Mouse (Mus musculus): Measurements from ENCODE around the gene Erc2. TPM values are rescaled to one million over a fixed set of nuclear protein-coding genes. Genes with fewer than 3 reads are reported as not detected.

Erc2 gene
- polyA plus RNA-seq, 1 experiment from 2014 or later = 110 TPM

- 80% methylated on average over 3 of the region's 3 CpGs for WGBS
- H3K9me3 ChIP-seq = no peaks in the 10 kb centered on the region
- H3K36me3 ChIP-seq (replicated peaks) = no peaks in the 10 kb centered on the region
- no peak overlapping the region for H3K4me3 ChIP-seq
- H3K9ac ChIP-seq = no peak overlapping the region
- ATAC-seq (replicated peaks) = no peak
- H3K4me2 ChIP-seq = no peak overlapping the region
- H3K27ac ChIP-seq = no peak overlapping the region
- no peaks in the 10 kb centered on the region for H3K27me3 ChIP-seq (replicated peaks)
- H3K4me1 ChIP-seq = no peaks in the 10 kb centered on the region
Measured at GRCm38 (mm10) chr14:27669939-27670338, 47.7 kb downstream of the Erc2 start.

GRCm38 (mm10) chr14:27672761-27673160, 50.5 kb downstream of the Erc2 start:
- H3K4me2 ChIP-seq = no peak overlapping the region
- ATAC-seq (replicated peaks) = no peak
- H3K36me3 ChIP-seq (replicated peaks) = no peaks in the 10 kb centered on the region
- 90% methylated on average over 7 of the region's 7 CpGs for WGBS
- no peak overlapping the region for H3K27ac ChIP-seq
- H3K4me3 ChIP-seq = no peak overlapping the region
- H3K27me3 ChIP-seq (replicated peaks) = no peaks in the 10 kb centered on the region
- no peaks in the 10 kb centered on the region for H3K9me3 ChIP-seq
- H3K4me1 ChIP-seq = no peaks in the 10 kb centered on the region
- H3K9ac ChIP-seq = no peak overlapping the region

- Histone ChIP-seq H3K4me2 (no peak overlapping the region), H3K4me1 (no peaks in the 10 kb centered on the region), H3K27ac (no peak overlapping the region), H3K4me3 (no peak overlapping the region), H3K27me3 (replicated peaks) (no peaks in the 10 kb centered on the region), H3K9ac (no peak overlapping the region), H3K9me3 (no peaks in the 10 kb centered on the region), H3K36me3 (replicated peaks) (no peaks in the 10 kb centered on the region)
- ATAC-seq (replicated peaks) = no peak
- WGBS = 63% methylated on average over 4 of the region's 4 CpGs
Measured at GRCm38 (mm10) chr14:27674096-27674495, 51.9 kb downstream of the Erc2 start.

GRCm38 (mm10) chr14:27674561-27674960, 52.3 kb downstream of the Erc2 start:
- no peaks in the 10 kb centered on the region for H3K9me3 ChIP-seq
- no peak overlapping the region for H3K4me3 ChIP-seq
- H3K27me3 ChIP-seq (replicated peaks) = no peaks in the 10 kb centered on the region
- H3K9ac ChIP-seq = no peak overlapping the region
- no peaks in the 10 kb centered on the region for H3K4me1 ChIP-seq
- ATAC-seq (replicated peaks) = no peak
- 88% methylated on average over 10 of the region's 10 CpGs for WGBS
- no peaks in the 10 kb centered on the region for H3K36me3 ChIP-seq (replicated peaks)
- H3K4me2 ChIP-seq = no peak overlapping the region
- H3K27ac ChIP-seq = no peak overlapping the region

GRCm38 (mm10) chr14:27675071-27675470, 52.8 kb downstream of the Erc2 start:
- ATAC-seq (replicated peaks) = no peak
- Histone ChIP-seq H3K4me1 (no peaks in the 10 kb centered on the region), H3K27me3 (replicated peaks) (no peaks in the 10 kb centered on the region), H3K4me3 (no peak overlapping the region), H3K36me3 (replicated peaks) (no peaks in the 10 kb centered on the region), H3K4me2 (no peak overlapping the region), H3K9ac (no peak overlapping the region), H3K9me3 (no peaks in the 10 kb centered on the region), H3K27ac (no peak overlapping the region)
- 92% methylated on average over 6 of the region's 6 CpGs for WGBS

- Histone ChIP-seq H3K36me3 (replicated peaks) (no peaks in the 10 kb centered on the region), H3K4me1 (no peaks in the 10 kb centered on the region), H3K9me3 (no peaks in the 10 kb centered on the region), H3K4me3 (no peak overlapping the region), H3K27me3 (replicated peaks) (no peaks in the 10 kb centered on the region), H3K4me2 (no peak overlapping the region), H3K9ac (no peak overlapping the region), H3K27ac (no peak overlapping the region)
- 76% methylated on average over 3 of the region's 3 CpGs for WGBS
- no peak for ATAC-seq (replicated peaks)
Measured at GRCm38 (mm10) chr14:27682368-27683052, 60.3 kb downstream of the Erc2 start.

- Histone ChIP-seq H3K27me3 (replicated peaks) (no peaks in the 10 kb centered on the region), H3K36me3 (replicated peaks) (no peaks in the 10 kb centered on the region), H3K9ac (no peak overlapping the region), H3K4me2 (no peak overlapping the region), H3K9me3 (no peaks in the 10 kb centered on the region), H3K27ac (no peak overlapping the region), H3K4me3 (no peak overlapping the region), H3K4me1 (no peaks in the 10 kb centered on the region)
- no peak for ATAC-seq (replicated peaks)
- WGBS = 87% methylated on average over 7 of the region's 7 CpGs
Measured at GRCm38 (mm10) chr14:27695781-27696180, 73.6 kb downstream of the Erc2 start.

GRCm38 (mm10) chr14:27717364-27717763, 95.1 kb downstream of the Erc2 start:
- no peak for ATAC-seq (replicated peaks)
- H3K4me3 ChIP-seq = no peak overlapping the region
- H3K27me3 ChIP-seq (replicated peaks) = no peaks in the 10 kb centered on the region
- H3K36me3 ChIP-seq (replicated peaks) = no peaks in the 10 kb centered on the region
- no peak overlapping the region for H3K9ac ChIP-seq
- no peak overlapping the region for H3K27ac ChIP-seq
- WGBS = 74% methylated on average over 7 of the region's 7 CpGs
- H3K4me1 ChIP-seq = no peaks in the 10 kb centered on the region
- no peaks in the 10 kb centered on the region for H3K9me3 ChIP-seq
- H3K4me2 ChIP-seq = no peak overlapping the region

- Histone ChIP-seq H3K27me3 (replicated peaks) (no peaks in the 10 kb centered on the region), H3K4me3 (no peak overlapping the region), H3K9me3 (no peaks in the 10 kb centered on the region), H3K9ac (no peak overlapping the region), H3K4me1 (no peaks in the 10 kb centered on the region), H3K36me3 (replicated peaks) (no peaks in the 10 kb centered on the region), H3K4me2 (no peak overlapping the region), H3K27ac (no peak overlapping the region)
- whole genome bisulfite sequencing = 79% methylated on average over 4 of the region's 4 CpGs
- ATAC-seq (replicated peaks) = no peak
Measured at GRCm38 (mm10) chr14:27719601-27720000, 97.4 kb downstream of the Erc2 start.

GRCm38 (mm10) chr14:27720944-27721343, 98.7 kb downstream of the Erc2 start:
- Histone ChIP-seq H3K27me3 (replicated peaks) (no peaks in the 10 kb centered on the region), H3K36me3 (replicated peaks) (no peaks in the 10 kb centered on the region), H3K9ac (no peak overlapping the region), H3K4me3 (no peak overlapping the region), H3K27ac (no peak overlapping the region), H3K4me1 (no peaks in the 10 kb centered on the region), H3K4me2 (no peak overlapping the region), H3K9me3 (no peaks in the 10 kb centered on the region)
- 98% methylated on average over 3 of the region's 3 CpGs for WGBS
- no peak for ATAC-seq (replicated peaks)

- Histone ChIP-seq H3K27me3 (replicated peaks) (no peaks in the 10 kb centered on the region), H3K4me3 (no peak overlapping the region), H3K27ac (no peak overlapping the region), H3K36me3 (replicated peaks) (no peaks in the 10 kb centered on the region), H3K9ac (no peak overlapping the region), H3K4me1 (no peaks in the 10 kb centered on the region), H3K9me3 (no peaks in the 10 kb centered on the region), H3K4me2 (no peak overlapping the region)
- no peak for ATAC-seq (replicated peaks)
- 90% methylated on average over 3 of the region's 3 CpGs for whole genome bisulfite sequencing
Measured at GRCm38 (mm10) chr14:27721759-27722158, 99.5 kb downstream of the Erc2 start.

GRCm38 (mm10) chr14:27727541-27727940, 105.3 kb downstream of the Erc2 start:
- Histone ChIP-seq H3K4me2 (no peak overlapping the region), H3K4me3 (no peak overlapping the region), H3K9ac (no peak overlapping the region), H3K9me3 (no peaks in the 10 kb centered on the region), H3K27ac (no peak overlapping the region), H3K4me1 (no peaks in the 10 kb centered on the region), H3K36me3 (replicated peaks) (no peaks in the 10 kb centered on the region), H3K27me3 (replicated peaks) (no peaks in the 10 kb centered on the region)
- ATAC-seq (replicated peaks) = no peak
- 84% methylated on average over 8 of the region's 8 CpGs for WGBS

- no peak for ATAC-seq (replicated peaks)
- Histone ChIP-seq H3K4me2 (no peak overlapping the region), H3K27me3 (replicated peaks) (no peaks in the 10 kb centered on the region), H3K4me3 (no peak overlapping the region), H3K4me1 (peaks cover 4% of the 10 kb centered on the region; the same call in 1 of the 2 replicates), H3K9ac (no peak overlapping the region), H3K27ac (no peak overlapping the region), H3K9me3 (no peaks in the 10 kb centered on the region), H3K36me3 (replicated peaks) (no peaks in the 10 kb centered on the region)
- 71% methylated on average over 4 of the region's 4 CpGs for WGBS
Measured at GRCm38 (mm10) chr14:27731086-27731485, 108.9 kb downstream of the Erc2 start.

Measured in midbrain, embryonic 15.5 days (tissue).